Mouse (Mus musculus) forebrain, embryonic 15.5 days (tissue): ENCODE data around the gene Olfr640. TPM values are rescaled to one million over a fixed set of nuclear protein-coding genes. Genes with fewer than 3 reads are reported as not detected.

ENCODE experiments used
- ATAC-seq: fragments of 200-750 bp; cut with Nextera tagmentation; replicated peaks from 2 replicates; pipeline ENCODE4 v1.8.0; 2017; ENCODE audit warnings: mild to moderate bottlenecking, moderate TSS enrichment, moderate library complexity
- H3K27ac ChIP-seq: fragments of 300-500 bp; sonication (generic); replicated peaks from 2 replicates; pipeline ENCODE4 v1.5.1; 2015; ENCODE audit warnings: mild to moderate bottlenecking, inconsistent platforms
- H3K27me3 ChIP-seq: fragments of 300-500 bp; sonication (generic); 2 replicates; pipeline ENCODE4 v1.6.1; 2015; ENCODE audit warnings: inconsistent platforms
- H3K36me3 ChIP-seq: fragments of 300-500 bp; sonication (generic); 2 replicates; pipeline ENCODE4 v1.6.1; 2015; ENCODE audit warnings: mild to moderate bottlenecking, inconsistent platforms
- H3K4me1 ChIP-seq: fragments of 300-500 bp; sonication (generic); 2 replicates; pipeline ENCODE4 v1.6.1; 2015; ENCODE audit warnings: inconsistent platforms
- H3K4me2 ChIP-seq: fragments of 300-500 bp; sonication (generic); replicated peaks from 2 replicates; pipeline ENCODE4 v1.6.1; 2015; ENCODE audit warnings: mild to moderate bottlenecking, inconsistent platforms
- H3K4me3 ChIP-seq: fragments of 300-500 bp; sonication (generic); 2 replicates; pipeline ENCODE4 v1.5.1; 2015; ENCODE audit warnings: mild to moderate bottlenecking, inconsistent platforms
- H3K9ac ChIP-seq: fragments of 300-500 bp; sonication (generic); replicated peaks from 2 replicates; pipeline ENCODE4 v1.6.1; 2015; ENCODE audit warnings: mild to moderate bottlenecking, inconsistent platforms
- H3K9me3 ChIP-seq: fragments of 300-500 bp; sonication (generic); 2 replicates; pipeline ENCODE4 v1.6.1; 2016; ENCODE audit warnings: inconsistent platforms
- WGBS: fragments of 180-500 bp; shearing (Covaris S2); methylation state at CpG from one replicate; pipeline ENCODE4 v1.1.7; 2015; ENCODE audit warnings: mixed read lengths; 5-methylcytosine and 5-hydroxymethylcytosine counted together
- polyA plus RNA-seq: library from polyadenylated mRNA; unstranded; fragments of >200 nt; fragmentation: Nextera tagmentation; extraction: Ambion mirVana; gene quantifications from 2 replicates; pipeline ENCODE4 v1.2.1, GENCODE M21; 2015

Gene Olfr640
- polyA plus RNA-seq, 1 experiment from 2014 or later = not detected

GRCm38 (mm10) chr7:103971782-103972181, 53.6 kb downstream of the Olfr640 start:
- no peaks in the 10 kb centered on the region for H3K4me1 ChIP-seq
- no peak overlapping the region for H3K4me3 ChIP-seq
- H3K9me3 ChIP-seq = no peaks in the 10 kb centered on the region
- 59% methylated on average over 1 of the region's 1 CpGs for WGBS
- H3K4me2 ChIP-seq = no peak overlapping the region
- no peak overlapping the region for H3K9ac ChIP-seq
- H3K27me3 ChIP-seq = no peaks in the 10 kb centered on the region
- ATAC-seq = no peak
- no peak overlapping the region for H3K27ac ChIP-seq
- H3K36me3 ChIP-seq = no peaks in the 10 kb centered on the region

DNA sequence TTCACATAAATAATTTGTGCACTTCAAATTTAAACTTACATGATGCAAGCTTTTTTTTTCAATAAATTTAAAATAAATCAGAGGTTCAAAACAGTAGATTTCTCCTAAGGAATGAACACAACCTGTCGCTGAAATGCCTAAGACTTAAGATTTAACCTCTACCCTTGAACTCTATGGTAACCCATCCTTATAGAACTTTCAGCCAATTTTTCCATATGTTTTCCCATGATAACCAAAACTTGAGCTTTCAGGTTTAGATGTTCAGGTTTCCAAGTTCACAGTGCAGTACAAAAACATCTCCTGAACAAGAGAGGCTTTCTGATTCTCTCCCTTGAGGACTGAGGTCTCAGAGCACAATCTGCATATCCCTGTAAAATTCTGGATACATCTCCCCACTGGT, 54.5 kb downstream of the Olfr640 start, which contains the start of gene Olfr635:
TSS of gene Olfr635 (plus strand) at position 301 of the 400 bp plus-strand sequence.
- H3K27me3 ChIP-seq = no peaks in the 10 kb centered on the region
- 71% methylated on average over 1 of the region's 1 CpGs for WGBS
- no peaks in the 10 kb centered on the region for H3K4me1 ChIP-seq
- H3K9ac ChIP-seq = no peak within 1 kb of the TSS
- H3K27ac ChIP-seq = no peak within 1 kb of the TSS
- no peaks in the 10 kb centered on the region for H3K9me3 ChIP-seq
- no peaks in the 10 kb centered on the region for H3K36me3 ChIP-seq
- no peak for ATAC-seq
- no peak within 1 kb of the TSS for H3K4me3 ChIP-seq
- H3K4me2 ChIP-seq = no peak within 1 kb of the TSS

Other genes with a start within 250 kb of the Olfr640 start
- not detected in 2 replicates for gene Olfr68, start 245.9 kb downstream of the Olfr640 start, polyA plus RNA-seq
- gene Olfr67, start 233.8 kb downstream of the Olfr640 start, polyA plus RNA-seq = not detected in 2 replicates
- 1,298 and 1,407 TPM in 2 replicates for gene Hbb-bt, start 211.6 kb downstream of the Olfr640 start, polyA plus RNA-seq
- 3,597 and 4,102 TPM in 2 replicates for gene Hbb-bs, start 197.5 kb downstream of the Olfr640 start, polyA plus RNA-seq
- gene Hbb-bh2, start 185.1 kb downstream of the Olfr640 start, polyA plus RNA-seq = not detected in 2 replicates
- 1.1 and 2.1 TPM in 2 replicates for gene Hbb-bh1, start 182.4 kb downstream of the Olfr640 start, polyA plus RNA-seq
- 114 and 201 TPM in 2 replicates for gene Hbb-y, start 172.4 kb downstream of the Olfr640 start, polyA plus RNA-seq
- not detected in 2 replicates for gene Olfr66, start 139.3 kb downstream of the Olfr640 start, polyA plus RNA-seq
- not detected in 2 replicates for gene Olfr64, start 131.1 kb downstream of the Olfr640 start, polyA plus RNA-seq
- gene Olfr65, start 122.1 kb downstream of the Olfr640 start, polyA plus RNA-seq = not detected in 2 replicates
- not detected in 2 replicates for gene Olfr631, start 96.7 kb downstream of the Olfr640 start, polyA plus RNA-seq
- not detected in 2 replicates for gene Olfr632, start 91.2 kb downstream of the Olfr640 start, polyA plus RNA-seq
- not detected in 2 replicates for gene Olfr633, start 81.1 kb downstream of the Olfr640 start, polyA plus RNA-seq
- not detected in 2 replicates for gene Olfr635, start 54.4 kb downstream of the Olfr640 start, polyA plus RNA-seq
- gene Olfr638, start 26.8 kb downstream of the Olfr640 start, polyA plus RNA-seq = not detected in 2 replicates
- not detected in 2 replicates for gene Olfr639, start 8.3 kb downstream of the Olfr640 start, polyA plus RNA-seq
- gene Olfr641, start 9.9 kb upstream of the Olfr640 start, polyA plus RNA-seq = not detected in 2 replicates
- gene Olfr642, start 27.1 kb upstream of the Olfr640 start, polyA plus RNA-seq = not detected in 2 replicates
- gene 4930516K23Rik, start 35.9 kb upstream of the Olfr640 start, polyA plus RNA-seq = not detected in 2 replicates
- gene Olfr644, start 46.3 kb upstream of the Olfr640 start, polyA plus RNA-seq = not detected in 2 replicates
- gene Olfr645, start 59.9 kb upstream of the Olfr640 start, polyA plus RNA-seq = not detected in 2 replicates
- gene Olfr646, start 79.3 kb upstream of the Olfr640 start, polyA plus RNA-seq = not detected in 2 replicates
- gene Ubqln5, start 104.3 kb upstream of the Olfr640 start, polyA plus RNA-seq = not detected in 2 replicates
- not detected in 2 replicates for gene Olfr643, start 111.8 kb upstream of the Olfr640 start, polyA plus RNA-seq
- gene Ubqln3, start 117.7 kb upstream of the Olfr640 start, polyA plus RNA-seq = not detected in 2 replicates
- not detected in 2 replicates for gene Ubqlnl, start 125.0 kb upstream of the Olfr640 start, polyA plus RNA-seq
- gene Olfm5, start 139.3 kb upstream of the Olfr640 start, polyA plus RNA-seq = not detected in 2 replicates
- 0.33 and 0.47 TPM in 2 replicates for gene Olfr648, start 157.8 kb upstream of the Olfr640 start, polyA plus RNA-seq
- not detected in 2 replicates for gene Olfr649, start 170.4 kb upstream of the Olfr640 start, polyA plus RNA-seq
- 0.24 and 0.34 TPM in 2 replicates for gene Trim6, start 193.2 kb upstream of the Olfr640 start, polyA plus RNA-seq
- gene Trim34a, start 218.9 kb upstream of the Olfr640 start, polyA plus RNA-seq = 0.46 and 0.62 TPM in 2 replicates